Mouse (Mus musculus) forebrain, embryonic 14.5 days (tissue): Measurements from ENCODE around the gene Kantr. TPM values are rescaled to one million over a fixed set of nuclear protein-coding genes. Genes with fewer than 3 reads are reported as not detected.
"Not testable (repeated sequence)": the region's sequence is repeated elsewhere in the genome, so short reads cannot be mapped to it uniquely, and the experiment has no call there.

Source experiments
- ATAC-seq: fragments of 200-750 bp; cut with Nextera tagmentation; 2 replicates; pipeline ENCODE4 v1.8.0; 2017; ENCODE audit warnings: mild to moderate bottlenecking, moderate library complexity
- DNase-seq: peaks from one replicate; pipeline ENCODE4 v3.0.0-alpha.2; 2015; ENCODE audit warnings: low spot score
- H3K27ac ChIP-seq: fragments of 300-500 bp; sonication (generic); 2 replicates; pipeline ENCODE4 v1.5.1; 2014; ENCODE audit warnings: low read depth, mild to moderate bottlenecking, control low read depth, low read length, moderate library complexity
- H3K27me3 ChIP-seq: fragments of 300-500 bp; sonication (generic); replicated peaks from 2 replicates; pipeline ENCODE4 v1.6.1; 2014; ENCODE audit warnings: low read length, control low read depth, mixed read lengths; ENCODE audit not compliant: control insufficient read depth, insufficient read depth
- H3K36me3 ChIP-seq: fragments of 300-500 bp; sonication (generic); 2 replicates; pipeline ENCODE4 v1.6.1; 2014; ENCODE audit warnings: low read length, control low read depth; ENCODE audit not compliant: control insufficient read depth, insufficient read depth
- H3K4me1 ChIP-seq: fragments of 300-500 bp; sonication (generic); 2 replicates; pipeline ENCODE4 v1.6.1; 2014; ENCODE audit warnings: antibody characterized with exemption, low read length, control low read depth; ENCODE audit not compliant: control insufficient read depth, insufficient read depth
- H3K4me2 ChIP-seq: fragments of 300-500 bp; sonication (generic); 2 replicates; pipeline ENCODE4 v1.6.1; 2014; ENCODE audit warnings: mild to moderate bottlenecking, control low read depth, low read length
- H3K4me3 ChIP-seq: fragments of 300-500 bp; sonication (generic); 2 replicates; pipeline ENCODE4 v1.5.1; 2014; ENCODE audit warnings: low read depth, low read length, control low read depth
- H3K9ac ChIP-seq: fragments of 300-500 bp; sonication (generic); 2 replicates; pipeline ENCODE4 v1.6.1; 2014; ENCODE audit warnings: mild to moderate bottlenecking, low read length, control low read depth, moderate library complexity
- H3K9me3 ChIP-seq: fragments of 300-500 bp; sonication (generic); replicated peaks from 2 replicates; pipeline ENCODE4 v1.6.1; 2016; ENCODE audit warnings: low read length, control low read depth, mixed read lengths; ENCODE audit not compliant: control insufficient read depth
- WGBS: fragments of 180-500 bp; shearing (Covaris S2); extraction: QIAGEN DNeasy Blood & Tissue Kit; methylation state at CpG from one replicate; pipeline ENCODE4 v1.1.7; 2014; 5-methylcytosine and 5-hydroxymethylcytosine counted together
- polyA plus RNA-seq: library from polyadenylated mRNA; unstranded; fragments of >200 nt; fragmentation: Nextera tagmentation; extraction: Ambion mirVana; gene quantifications from 2 replicates; pipeline ENCODE4 v1.2.1, GENCODE M21; 2014

The Kantr gene
- polyA plus RNA-seq, 1 experiment from 2014 or later: 25.4 TPM

GRCm38 (mm10) chrX:152342358-152342901 lies 15.1 kb upstream of the Kantr start, which contains the start of gene Tspyl2:
Gene Tspyl2 (minus strand): TSS chrX:152342425.
- ATAC-seq (peak; percentile 97), DNase-seq (peak; percentile 97)
- 18% methylated on average over 25 of the region's 27 CpGs for WGBS
- Histone ChIP-seq H3K27ac (peak within 1 kb of the TSS; percentile 84), H3K4me1 (peaks cover 4% of the 10 kb centered on the region), H3K36me3 (peaks cover 18% of the 10 kb centered on the region; the same call in 1 of the 2 replicates), H3K9ac (peak within 1 kb of the TSS; percentile 77), H3K27me3 (peaks cover 10% of the 10 kb centered on the region; the same call in 1 of the 2 replicates), H3K4me3 (peak within 1 kb of the TSS; percentile 57), H3K9me3 (no peaks in the 10 kb centered on the region), H3K4me2 (peak within 1 kb of the TSS; percentile 55)

- DNase-seq: peak; percentile 7
- Histone ChIP-seq H3K4me2 (peak overlapping the region; percentile 55), H3K4me1 (peaks cover 8% of the 10 kb centered on the region), H3K9me3 (no peaks in the 10 kb centered on the region), H3K36me3 (peaks cover 18% of the 10 kb centered on the region; the same call in 1 of the 2 replicates), H3K27me3 (peaks cover 5% of the 10 kb centered on the region; the same call in 1 of the 2 replicates), H3K27ac (no peak overlapping the region), H3K4me3 (peak overlapping the region; percentile 57), H3K9ac (peak overlapping the region; percentile 77)
- WGBS: 38% methylated on average over 11 of the region's 11 CpGs
- no peak for ATAC-seq
Measured at GRCm38 (mm10) chrX:152341496-152341895, 14.2 kb upstream of the Kantr start.

- peaks cover 3% of the 10 kb centered on the region; the same call in 1 of the 2 replicates for H3K27me3 ChIP-seq
- H3K36me3 ChIP-seq: peaks cover 18% of the 10 kb centered on the region; the same call in 1 of the 2 replicates
- H3K27ac ChIP-seq: peak overlapping the region; percentile 97
Measured at GRCm38 (mm10) chrX:152336546-152337332, 9.4 kb upstream of the Kantr start.

GRCm38 (mm10) chrX:152336123-152336522 lies 8.8 kb upstream of the Kantr start:
- not testable (repeated sequence) for H3K9me3 ChIP-seq, H3K4me3 ChIP-seq, DNase-seq, H3K9ac ChIP-seq, H3K27me3 ChIP-seq, H3K4me1 ChIP-seq
- WGBS: 53% methylated on average over 4 of the region's 4 CpGs
- Histone ChIP-seq H3K36me3 (peaks cover 18% of the 10 kb centered on the region; the same call in 1 of the 2 replicates), H3K4me2 (peak overlapping the region; percentile 52; the same call in 1 of the 2 replicates), H3K27ac (peak overlapping the region; percentile 97)
- ATAC-seq: peak; percentile 42

More at GRCm38 (mm10) chrX:152336546-152337332, 9.4 kb upstream of the Kantr start:
- ATAC-seq: peak; percentile 99
- peak overlapping the region; percentile 19 for H3K4me3 ChIP-seq
- H3K4me2 ChIP-seq: peak overlapping the region; percentile 52
- peaks cover 8% of the 10 kb centered on the region; the same call in 1 of the 2 replicates for H3K4me1 ChIP-seq
- peak overlapping the region; percentile 72 for H3K9ac ChIP-seq
- no peaks in the 10 kb centered on the region for H3K9me3 ChIP-seq
- 19% methylated on average over 33 of the region's 33 CpGs for WGBS
- peak; percentile 97 for DNase-seq

GRCm38 (mm10) chrX:152329400-152329799 lies 2.1 kb upstream of the Kantr start:
- not testable (repeated sequence) for H3K9ac ChIP-seq, H3K4me1 ChIP-seq, H3K27ac ChIP-seq, DNase-seq, H3K4me3 ChIP-seq, H3K4me2 ChIP-seq, ATAC-seq, H3K36me3 ChIP-seq, H3K9me3 ChIP-seq, H3K27me3 ChIP-seq

GRCm38 (mm10) chrX:152327689-152328052 lies 376 bp upstream of the Kantr start:
- no peaks in the 10 kb centered on the region for H3K27me3 ChIP-seq
- DNase-seq: no peak
- 32% methylated on average over 8 of the region's 8 CpGs for WGBS
- peak overlapping the region; percentile 49 for H3K4me2 ChIP-seq
- H3K9me3 ChIP-seq: no peaks in the 10 kb centered on the region
- H3K27ac ChIP-seq: no peak overlapping the region
- H3K36me3 ChIP-seq: no peaks in the 10 kb centered on the region
- peak overlapping the region; percentile 44 for H3K4me3 ChIP-seq
- ATAC-seq: peak; percentile 30
- no peaks in the 10 kb centered on the region for H3K4me1 ChIP-seq
- H3K9ac ChIP-seq: no peak overlapping the region

- Histone ChIP-seq H3K36me3 (no peaks in the 10 kb centered on the region), H3K4me1 (no peaks in the 10 kb centered on the region), H3K27ac (no peak overlapping the region), H3K9me3 (no peaks in the 10 kb centered on the region), H3K27me3 (no peaks in the 10 kb centered on the region), H3K4me2 (no peak overlapping the region), H3K4me3 (no peak overlapping the region), H3K9ac (no peak overlapping the region)
- DNase-seq: no peak
- ATAC-seq: no peak
- 100% methylated on average over 1 of the region's 1 CpGs for whole genome bisulfite sequencing
Measured at GRCm38 (mm10) chrX:152323584-152323983, 3.7 kb downstream of the Kantr start.

GRCm38 (mm10) chrX:152322776-152323175 lies 4.5 kb downstream of the Kantr start:
- H3K36me3 ChIP-seq: no peaks in the 10 kb centered on the region
- no peak overlapping the region for H3K9ac ChIP-seq
- no peaks in the 10 kb centered on the region for H3K9me3 ChIP-seq
- H3K27me3 ChIP-seq: no peaks in the 10 kb centered on the region
- no peak for ATAC-seq
- no peak overlapping the region for H3K4me2 ChIP-seq
- DNase-seq: peak; percentile 36
- H3K4me1 ChIP-seq: no peaks in the 10 kb centered on the region
- no peak overlapping the region for H3K4me3 ChIP-seq
- 39% methylated on average over 2 of the region's 2 CpGs for WGBS
- H3K27ac ChIP-seq: no peak overlapping the region

- WGBS: 88% methylated on average over 4 of the region's 4 CpGs
- Histone ChIP-seq H3K4me3 (no peak overlapping the region), H3K36me3 (no peaks in the 10 kb centered on the region), H3K9me3 (no peaks in the 10 kb centered on the region), H3K4me2 (no peak overlapping the region), H3K4me1 (no peaks in the 10 kb centered on the region), H3K27me3 (no peaks in the 10 kb centered on the region), H3K27ac (no peak overlapping the region), H3K9ac (no peak overlapping the region)
- ATAC-seq: no peak
- no peak for DNase-seq
Measured at GRCm38 (mm10) chrX:152320535-152320934, 6.8 kb downstream of the Kantr start.
